Mouse (Mus musculus) heart, adult 2 months (tissue): ENCODE data around the gene Washc4.

Source experiments
- CTCF ChIP-seq: fragments of 200-600 bp; IDR thresholded peaks from 2 replicates; pipeline ENCODE4 v1.8.1; 2022; ENCODE audit warnings: antibody characterized with exemption, mild to moderate bottlenecking, moderate library complexity
- EP300 ChIP-seq: fragments of 200-500 bp; IDR thresholded peaks from 2 replicates; pipeline ENCODE4 v1.6.1; 2011; ENCODE audit warnings: low read depth, low read length, control low read depth; ENCODE audit not compliant: insufficient read depth
- POLR2A ChIP-seq: fragments of 200-500 bp; IDR thresholded peaks from 2 replicates; pipeline ENCODE4 v1.6.1; 2011; ENCODE audit warnings: mild to moderate bottlenecking, low read depth, low read length, control low read depth; ENCODE audit not compliant: insufficient read depth

GRCm38 (mm10) chr10:83592616-83593015 lies 49.1 kb downstream of the Washc4 start:
- TF ChIP-seq EP300 (no peak), CTCF (no peak), POLR2A (no peak)
